Mouse (Mus musculus) liver, postnatal 0 days (tissue): ENCODE measurements around the gene Rhbg. TPM values are rescaled to one million over a fixed set of nuclear protein-coding genes. Genes with fewer than 3 reads are reported as not detected.

Source experiments
- ATAC-seq: fragments of 200-750 bp; cut with Nextera tagmentation; 2 replicates; pipeline ENCODE4 v1.8.0; 2017; ENCODE audit warnings: mild to moderate bottlenecking, moderate library complexity
- DNase-seq: peaks from one replicate; pipeline ENCODE4 v3.0.0-alpha.2; 2016
- H3K27ac ChIP-seq: fragments of 300-500 bp; sonication (generic); 2 replicates; pipeline ENCODE4 v1.5.1; 2014; ENCODE audit warnings: antibody characterized with exemption, moderate library complexity, mild to moderate bottlenecking, low read depth
- H3K27me3 ChIP-seq: fragments of 300-500 bp; sonication (generic); 2 replicates; pipeline ENCODE4 v1.6.1; 2014; ENCODE audit warnings: low read length, control low read depth, mixed read lengths; ENCODE audit not compliant: insufficient read depth
- H3K36me3 ChIP-seq: fragments of 300-500 bp; sonication (generic); replicated peaks from 2 replicates; pipeline ENCODE4 v1.6.1; 2014; ENCODE audit warnings: mild to moderate bottlenecking, control low read depth, low read length, moderate library complexity, mixed read lengths; ENCODE audit not compliant: insufficient read depth
- H3K4me1 ChIP-seq: fragments of 300-500 bp; sonication (generic); 2 replicates; pipeline ENCODE4 v1.6.1; 2014; ENCODE audit warnings: antibody characterized with exemption, mild to moderate bottlenecking, control low read depth; ENCODE audit not compliant: insufficient read depth
- H3K4me2 ChIP-seq: fragments of 300-500 bp; sonication (generic); 2 replicates; pipeline ENCODE4 v1.6.1; 2014; ENCODE audit warnings: low read depth, mild to moderate bottlenecking, low read length, moderate library complexity, mixed read lengths
- H3K4me3 ChIP-seq: fragments of 300-500 bp; sonication (generic); 2 replicates; pipeline ENCODE4 v1.5.1; 2014; ENCODE audit warnings: low read depth, low read length
- H3K9ac ChIP-seq: fragments of 300-500 bp; sonication (generic); replicated peaks from 2 replicates; pipeline ENCODE4 v1.6.1; 2014; ENCODE audit warnings: mild to moderate bottlenecking, moderate library complexity
- H3K9me3 ChIP-seq: fragments of 300-500 bp; sonication (generic); 2 replicates; pipeline ENCODE4 v1.6.1; 2016; ENCODE audit warnings: mild to moderate bottlenecking, control low read depth, low read length, mixed read lengths
- CTCF ChIP-seq: sonication (generic); IDR thresholded peaks from 2 replicates; pipeline ENCODE4 v1.5.1; 2016; ENCODE audit warnings: antibody characterized with exemption, low read depth
- EP300 ChIP-seq: IDR thresholded peaks from 2 replicates; pipeline ENCODE4 v1.6.1; 2016; ENCODE audit warnings: antibody characterized with exemption, low read depth, mild to moderate bottlenecking
- WGBS: fragments of 180-500 bp; shearing (Covaris S2); extraction: QIAGEN DNeasy Blood & Tissue Kit; methylation state at CpG from one replicate; pipeline ENCODE4 v1.1.7; 2014; ENCODE audit not compliant: insufficient replicate concordance; 5-methylcytosine and 5-hydroxymethylcytosine counted together
- polyA plus RNA-seq: library from polyadenylated mRNA; unstranded; fragments of >200 nt; fragmentation: Nextera tagmentation; extraction: Ambion mirVana; gene quantifications from 2 replicates; pipeline ENCODE4 v1.2.1, GENCODE M21; 2015

Rhbg gene
- polyA plus RNA-seq, 1 experiment from 2014 or later = 7.0 TPM

GRCm38 (mm10) chr3:88262346-88262745, 7.8 kb upstream of the Rhbg start:
- ATAC-seq = no peak
- 50% methylated on average over 3 of the region's 3 CpGs for WGBS
- Histone ChIP-seq H3K27ac (no peak overlapping the region), H3K4me2 (no peak overlapping the region), H3K36me3 (no peaks in the 10 kb centered on the region), H3K4me3 (no peak overlapping the region), H3K9ac (no peak overlapping the region), H3K9me3 (no peaks in the 10 kb centered on the region), H3K4me1 (no peaks in the 10 kb centered on the region), H3K27me3 (0 out of 2 replicates have a peak, but pooled peaks cover 4% of the 10 kb centered on the region)
- no peak for TF ChIP-seq EP300
- TF ChIP-seq CTCF = no peak
- DNase-seq = no peak

DNA sequence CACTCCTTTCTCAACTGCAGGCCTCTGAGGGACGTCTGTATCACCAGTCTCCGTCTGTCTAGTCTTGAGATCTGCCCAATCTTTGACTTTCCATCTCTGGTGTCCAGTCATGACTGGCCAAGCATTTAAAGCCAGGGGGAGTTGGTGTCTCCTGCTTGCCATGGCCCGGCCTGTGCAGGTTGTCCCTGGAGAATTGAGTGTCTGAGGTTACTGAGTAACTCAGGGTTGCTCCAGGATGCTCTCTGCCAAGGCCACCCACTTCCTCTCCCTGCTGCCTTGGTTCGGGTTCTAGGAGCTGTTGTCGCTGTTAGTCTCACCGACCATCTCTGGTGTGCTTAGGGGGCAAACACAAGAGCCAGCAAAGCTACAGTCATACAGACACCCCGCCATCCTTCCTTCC, 1.9 kb upstream of the Rhbg start:
- DNase-seq = no peak
- no peaks in the 10 kb centered on the region for H3K36me3 ChIP-seq
- peaks cover 16% of the 10 kb centered on the region; the same call in 1 of the 2 replicates for H3K27me3 ChIP-seq
- H3K9me3 ChIP-seq = no peaks in the 10 kb centered on the region
- no peak for ATAC-seq
- H3K4me2 ChIP-seq = no peak overlapping the region
- TF ChIP-seq EP300 = no peak
- TF ChIP-seq CTCF = no peak
- H3K4me3 ChIP-seq = no peak overlapping the region
- no peak overlapping the region for H3K27ac ChIP-seq
- H3K9ac ChIP-seq = no peak overlapping the region
- 34% methylated on average over 7 of the region's 7 CpGs for WGBS
- peaks cover 5% of the 10 kb centered on the region; the same call in 1 of the 2 replicates for H3K4me1 ChIP-seq

GRCm38 (mm10) chr3:88255950-88256349, 1.4 kb upstream of the Rhbg start:
- Histone ChIP-seq H3K27me3 (peaks cover 16% of the 10 kb centered on the region; the same call in 1 of the 2 replicates), H3K27ac (no peak overlapping the region), H3K4me2 (no peak overlapping the region), H3K9ac (no peak overlapping the region), H3K9me3 (no peaks in the 10 kb centered on the region), H3K4me1 (peaks cover 5% of the 10 kb centered on the region; the same call in 1 of the 2 replicates), H3K36me3 (no peaks in the 10 kb centered on the region), H3K4me3 (no peak overlapping the region)
- DNase-seq (no peak), ATAC-seq (no peak)
- WGBS = 63% methylated on average over 6 of the region's 6 CpGs
- no peak for TF ChIP-seq CTCF
- TF ChIP-seq EP300 = no peak

GRCm38 (mm10) chr3:88252739-88253138, 1.8 kb downstream of the Rhbg start:
- WGBS = 55% methylated on average over 6 of the region's 6 CpGs
- Histone ChIP-seq H3K4me2 (no peak overlapping the region), H3K4me1 (peaks cover 5% of the 10 kb centered on the region; the same call in 1 of the 2 replicates), H3K9me3 (no peaks in the 10 kb centered on the region), H3K27me3 (peaks cover 12% of the 10 kb centered on the region; the same call in 1 of the 2 replicates), H3K9ac (no peak overlapping the region), H3K27ac (no peak overlapping the region), H3K36me3 (no peaks in the 10 kb centered on the region), H3K4me3 (no peak overlapping the region)
- TF ChIP-seq CTCF (no peak), EP300 (no peak)
- no peak for DNase-seq
- ATAC-seq = no peak

GRCm38 (mm10) chr3:88248406-88248805, 6.1 kb downstream of the Rhbg start:
- no peak overlapping the region for H3K4me2 ChIP-seq
- H3K27me3 ChIP-seq = peaks cover 5% of the 10 kb centered on the region; the same call in 1 of the 2 replicates
- H3K4me1 ChIP-seq = no peaks in the 10 kb centered on the region
- 73% methylated on average over 11 of the region's 11 CpGs for WGBS
- H3K9ac ChIP-seq = no peak overlapping the region
- no peak overlapping the region for H3K4me3 ChIP-seq
- no peak for TF ChIP-seq CTCF
- no peak for TF ChIP-seq EP300
- no peak for DNase-seq
- H3K9me3 ChIP-seq = no peaks in the 10 kb centered on the region
- H3K36me3 ChIP-seq = no peaks in the 10 kb centered on the region
- no peak overlapping the region for H3K27ac ChIP-seq
- no peak for ATAC-seq

DNA sequence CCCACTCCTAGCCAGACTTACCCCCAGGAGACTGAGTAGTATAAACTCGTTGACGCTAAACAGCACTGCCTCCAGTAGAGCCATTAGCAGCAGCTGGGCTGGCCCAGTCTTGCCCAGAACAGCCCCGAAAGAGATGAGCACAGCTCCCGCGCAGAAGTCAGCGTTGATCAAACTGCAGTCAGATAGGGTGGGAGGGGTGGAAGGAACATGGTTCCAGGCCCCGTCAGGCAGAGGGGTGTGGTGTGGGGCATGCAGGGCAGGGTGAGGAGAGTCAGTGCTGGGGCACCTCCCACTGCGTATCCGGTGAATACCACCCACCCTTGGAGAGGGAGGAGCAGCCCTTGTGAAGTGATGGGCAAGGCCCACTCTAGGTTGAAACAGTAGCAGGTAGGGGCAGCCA, 6.8 kb downstream of the Rhbg start:
- DNase-seq = no peak
- Histone ChIP-seq H3K9ac (no peak overlapping the region), H3K27me3 (peaks cover 9% of the 10 kb centered on the region; the same call in 1 of the 2 replicates), H3K36me3 (no peaks in the 10 kb centered on the region), H3K27ac (no peak overlapping the region), H3K4me2 (no peak overlapping the region), H3K4me1 (no peaks in the 10 kb centered on the region), H3K4me3 (no peak overlapping the region), H3K9me3 (no peaks in the 10 kb centered on the region)
- no peak for ATAC-seq
- 62% methylated on average over 9 of the region's 9 CpGs for WGBS
- TF ChIP-seq CTCF (no peak), EP300 (no peak)
